Mouse (Mus musculus): ENCODE measurements around the gene Skida1. TPM values are rescaled to one million over a fixed set of nuclear protein-coding genes. Genes with fewer than 3 reads are reported as not detected.
A peak's percentile ranks its signal among the peaks of the same experiment; 100 is the strongest.
"Not testable (repeated sequence)": the region's sequence is repeated elsewhere in the genome, so short reads cannot be mapped to it uniquely, and the experiment has no call there.

The Skida1 gene
- 0.55 TPM for polyA plus RNA-seq (2012; fragmentation: generic; extraction: Trizol)
- long read RNA-seq, experiment 1 = 0 reads
- long read RNA-seq, experiment 2, partial matches to known transcripts = 0 of 3 reads
- long read RNA-seq, experiment 2, other reads (novel, unspliced or antisense) = 3 of 3 reads

GRCm38 (mm10) chr2:18048453-18049075 is at the start of gene Skida1:
TSS of gene Skida1 (minus strand) at chr2:18049051.
- Histone ChIP-seq H3K79me3 (ENCODE audit: low read depth) (no peaks in the 10 kb centered on the region), H3K79me2 (ENCODE audit: control insufficient read depth, insufficient read depth) (peaks cover 15% of the 10 kb centered on the region), H3ac (ENCODE audit: control insufficient read depth, insufficient read length, low read depth) (peak within 1 kb of the TSS; percentile 73), H3K27me3 (ENCODE audit: control insufficient read depth, insufficient read depth, insufficient read length) (no peaks in the 10 kb centered on the region), H3K4me3 (ENCODE audit: insufficient read depth, poor library complexity, severe bottlenecking) (peak within 1 kb of the TSS; percentile 50), H3K36me3 (ENCODE audit: control insufficient read depth, insufficient read depth) (no peaks in the 10 kb centered on the region)
- TF ChIP-seq USF1 (IDR thresholded peaks at IDR 0.05; ENCODE audit: low read depth) (no peak), MYOD1 (IDR thresholded peaks at IDR 0.05; ENCODE audit: control insufficient read depth, insufficient read length, low read depth) (no peak), MYOG (IDR thresholded peaks at IDR 0.05; ENCODE audit: control insufficient read depth, extremely low read depth, insufficient read length) (no peak), CTCF (IDR thresholded peaks at IDR 0.05; ENCODE audit: control insufficient read depth, insufficient read depth, insufficient read length) (no peak), FOSL1 (IDR thresholded peaks at IDR 0.05; ENCODE audit: insufficient read depth, low read length, poor library complexity, severe bottlenecking) (no peak), MAX (IDR thresholded peaks at IDR 0.05) (no peak), CEBPB (IDR thresholded peaks at IDR 0.05; ENCODE audit: low read depth) (no peak)

- no peak overlapping the region for H3ac ChIP-seq (ENCODE audit: control insufficient read depth, insufficient read length, low read depth)
- H3K36me3 ChIP-seq (ENCODE audit: control insufficient read depth, insufficient read depth) = peaks cover 68% of the 10 kb centered on the region
- peaks cover 69% of the 10 kb centered on the region for H3K79me3 ChIP-seq (ENCODE audit: low read depth)
- H3K4me3 ChIP-seq (ENCODE audit: insufficient read depth, poor library complexity, severe bottlenecking) = no peak overlapping the region
- H3K27me3 ChIP-seq (ENCODE audit: control insufficient read depth, insufficient read depth, insufficient read length) = no peaks in the 10 kb centered on the region
- TF ChIP-seq MYOG (IDR thresholded peaks at IDR 0.05; ENCODE audit: control insufficient read depth, extremely low read depth, insufficient read length) (no peak), MAX (IDR thresholded peaks at IDR 0.05) (no peak), CTCF (IDR thresholded peaks at IDR 0.05; ENCODE audit: control insufficient read depth, insufficient read depth, insufficient read length) (no peak), USF1 (IDR thresholded peaks at IDR 0.05; ENCODE audit: low read depth) (no peak), FOSL1 (IDR thresholded peaks at IDR 0.05; ENCODE audit: insufficient read depth, low read length, poor library complexity, severe bottlenecking) (no peak), MYOD1 (IDR thresholded peaks at IDR 0.05; ENCODE audit: control insufficient read depth, insufficient read length, low read depth) (no peak), CEBPB (IDR thresholded peaks at IDR 0.05; ENCODE audit: low read depth) (no peak)
- H3K79me2 ChIP-seq (ENCODE audit: control insufficient read depth, insufficient read depth) = peaks cover 100% of the 10 kb centered on the region
These were observed 47.0 kb upstream of the Skida1 start for GRCm38 (mm10) chr2:18095804-18096203.

- H3ac ChIP-seq (ENCODE audit: control insufficient read depth, insufficient read length, low read depth) = no peak overlapping the region
- peaks cover 67% of the 10 kb centered on the region for H3K79me3 ChIP-seq (ENCODE audit: low read depth)
- peaks cover 74% of the 10 kb centered on the region for H3K36me3 ChIP-seq (ENCODE audit: control insufficient read depth, insufficient read depth)
- no peak overlapping the region for H3K4me3 ChIP-seq (ENCODE audit: insufficient read depth, poor library complexity, severe bottlenecking)
- peaks cover 100% of the 10 kb centered on the region for H3K79me2 ChIP-seq (ENCODE audit: control insufficient read depth, insufficient read depth)
- TF ChIP-seq MAX (IDR thresholded peaks at IDR 0.05) (no peak), USF1 (IDR thresholded peaks at IDR 0.05; ENCODE audit: low read depth) (no peak), CTCF (IDR thresholded peaks at IDR 0.05; ENCODE audit: control insufficient read depth, insufficient read depth, insufficient read length) (no peak), FOSL1 (IDR thresholded peaks at IDR 0.05; ENCODE audit: insufficient read depth, low read length, poor library complexity, severe bottlenecking) (no peak), MYOG (IDR thresholded peaks at IDR 0.05; ENCODE audit: control insufficient read depth, extremely low read depth, insufficient read length) (no peak), MYOD1 (IDR thresholded peaks at IDR 0.05; ENCODE audit: control insufficient read depth, insufficient read length, low read depth) (no peak), CEBPB (IDR thresholded peaks at IDR 0.05; ENCODE audit: low read depth) (no peak)
- H3K27me3 ChIP-seq (ENCODE audit: control insufficient read depth, insufficient read depth, insufficient read length) = no peaks in the 10 kb centered on the region
These were observed 45.5 kb upstream of the Skida1 start for GRCm38 (mm10) chr2:18094319-18094718.

GRCm38 (mm10) chr2:18093858-18094257 is 45.0 kb upstream of the Skida1 start:
- H3ac ChIP-seq (ENCODE audit: control insufficient read depth, insufficient read length, low read depth) = no peak overlapping the region
- peaks cover 100% of the 10 kb centered on the region for H3K79me2 ChIP-seq (ENCODE audit: control insufficient read depth, insufficient read depth)
- TF ChIP-seq CTCF (IDR thresholded peaks at IDR 0.05; ENCODE audit: control insufficient read depth, insufficient read depth, insufficient read length) (no peak), FOSL1 (IDR thresholded peaks at IDR 0.05; ENCODE audit: insufficient read depth, low read length, poor library complexity, severe bottlenecking) (no peak), USF1 (IDR thresholded peaks at IDR 0.05; ENCODE audit: low read depth) (no peak), CEBPB (IDR thresholded peaks at IDR 0.05; ENCODE audit: low read depth) (no peak), MAX (IDR thresholded peaks at IDR 0.05) (no peak), MYOD1 (IDR thresholded peaks at IDR 0.05; ENCODE audit: control insufficient read depth, insufficient read length, low read depth) (no peak), MYOG (IDR thresholded peaks at IDR 0.05; ENCODE audit: control insufficient read depth, extremely low read depth, insufficient read length) (no peak)
- H3K79me3 ChIP-seq (ENCODE audit: low read depth) = peaks cover 71% of the 10 kb centered on the region
- no peak overlapping the region for H3K4me3 ChIP-seq (ENCODE audit: insufficient read depth, poor library complexity, severe bottlenecking)
- no peaks in the 10 kb centered on the region for H3K27me3 ChIP-seq (ENCODE audit: control insufficient read depth, insufficient read depth, insufficient read length)
- H3K36me3 ChIP-seq (ENCODE audit: control insufficient read depth, insufficient read depth) = peaks cover 78% of the 10 kb centered on the region

GRCm38 (mm10) chr2:18087695-18088094 is 38.8 kb upstream of the Skida1 start:
- H3K4me3 ChIP-seq (ENCODE audit: insufficient read depth, poor library complexity, severe bottlenecking); H3ac ChIP-seq (ENCODE audit: control insufficient read depth, insufficient read length, low read depth); H3K27me3 ChIP-seq (ENCODE audit: control insufficient read depth, insufficient read depth, insufficient read length): not testable (repeated sequence)
- Histone ChIP-seq H3K79me3 (ENCODE audit: low read depth) (peaks cover 52% of the 10 kb centered on the region), H3K36me3 (ENCODE audit: control insufficient read depth, insufficient read depth) (peaks cover 79% of the 10 kb centered on the region), H3K79me2 (ENCODE audit: control insufficient read depth, insufficient read depth) (peaks cover 100% of the 10 kb centered on the region)

Measured in C2C12 (cell line).